Mouse (Mus musculus) kidney, embryonic 16.5 days (tissue): ENCODE measurements around the gene Foxc2. TPM values are rescaled to one million over a fixed set of nuclear protein-coding genes. Genes with fewer than 3 reads are reported as not detected.

ENCODE experiments used
- ATAC-seq: fragments of 200-750 bp; cut with Nextera tagmentation; 2 replicates; pipeline ENCODE4 v1.8.0; 2017; ENCODE audit warnings: moderate TSS enrichment; ENCODE audit not compliant: low FRiP score, low TSS enrichment
- H3K27ac ChIP-seq: fragments of 300-500 bp; sonication (generic); 2 replicates; pipeline ENCODE4 v1.5.1; 2014; ENCODE audit warnings: low read length
- H3K27me3 ChIP-seq: fragments of 300-500 bp; sonication (generic); 2 replicates; pipeline ENCODE4 v1.6.1; 2014; ENCODE audit warnings: low read length, control low read depth, mixed read lengths; ENCODE audit not compliant: insufficient read depth
- H3K36me3 ChIP-seq: fragments of 300-500 bp; sonication (generic); 2 replicates; pipeline ENCODE4 v1.6.1; 2014; ENCODE audit warnings: low read length, control low read depth, mixed read lengths; ENCODE audit not compliant: insufficient read depth
- H3K4me1 ChIP-seq: fragments of 300-500 bp; sonication (generic); 2 replicates; pipeline ENCODE4 v1.6.1; 2014; ENCODE audit warnings: low read length, control low read depth, mixed read lengths; ENCODE audit not compliant: insufficient read depth
- H3K4me2 ChIP-seq: fragments of 300-500 bp; sonication (generic); replicated peaks from 2 replicates; pipeline ENCODE4 v1.6.1; 2014; ENCODE audit warnings: low read depth, low read length
- H3K4me3 ChIP-seq: fragments of 300-500 bp; sonication (generic); 2 replicates; pipeline ENCODE4 v1.5.1; 2014; ENCODE audit warnings: mild to moderate bottlenecking, low read length
- H3K9ac ChIP-seq: fragments of 300-500 bp; sonication (generic); replicated peaks from 2 replicates; pipeline ENCODE4 v1.6.1; 2014; ENCODE audit warnings: low read length
- H3K9me3 ChIP-seq: fragments of 300-500 bp; sonication (generic); 2 replicates; pipeline ENCODE4 v1.6.1; 2016; ENCODE audit warnings: low read length, control low read depth
- WGBS: fragments of 180-500 bp; shearing (Covaris S2); extraction: QIAGEN DNeasy Blood & Tissue Kit; methylation state at CpG from one replicate; pipeline ENCODE4 v1.1.7; 2014; 5-methylcytosine and 5-hydroxymethylcytosine counted together
- polyA plus RNA-seq: library from polyadenylated mRNA; unstranded; fragments of >200 nt; fragmentation: Nextera tagmentation; extraction: Ambion mirVana; gene quantifications from 2 replicates; pipeline ENCODE4 v1.2.1, GENCODE M21; 2015

Gene Foxc2
- polyA plus RNA-seq, 1 experiment from 2014 or later = 27.3 TPM

- WGBS = 2% methylated on average over 7 of the region's 7 CpGs
- no peak overlapping the region for H3K4me2 ChIP-seq
These were observed 36.8 kb upstream of the Foxc2 start for GRCm38 (mm10) chr8:121079201-121079600.

GRCm38 (mm10) chr8:121079944-121080343 lies 36.0 kb upstream of the Foxc2 start:
- Histone ChIP-seq H3K36me3 (no peaks in the 10 kb centered on the region), H3K9me3 (no peaks in the 10 kb centered on the region), H3K4me3 (no peak overlapping the region), H3K27ac (no peak overlapping the region), H3K4me2 (no peak overlapping the region), H3K4me1 (peaks cover 25% of the 10 kb centered on the region), H3K27me3 (peaks cover 99% of the 10 kb centered on the region), H3K9ac (no peak overlapping the region)
- ATAC-seq = no peak
- whole genome bisulfite sequencing = 4% methylated on average over 12 of the region's 12 CpGs

More at GRCm38 (mm10) chr8:121079201-121079600, 36.8 kb upstream of the Foxc2 start:
- no peak overlapping the region for H3K9ac ChIP-seq
- no peaks in the 10 kb centered on the region for H3K36me3 ChIP-seq
- H3K9me3 ChIP-seq = no peaks in the 10 kb centered on the region
- H3K27me3 ChIP-seq = peaks cover 99% of the 10 kb centered on the region
- peaks cover 17% of the 10 kb centered on the region for H3K4me1 ChIP-seq
- no peak for ATAC-seq
- no peak overlapping the region for H3K27ac ChIP-seq
- H3K4me3 ChIP-seq = no peak overlapping the region

GRCm38 (mm10) chr8:121080361-121081090 lies 35.4 kb upstream of the Foxc2 start:
- Histone ChIP-seq H3K27me3 (peaks cover 99% of the 10 kb centered on the region), H3K4me1 (peaks cover 27% of the 10 kb centered on the region), H3K9me3 (no peaks in the 10 kb centered on the region), H3K36me3 (no peaks in the 10 kb centered on the region), H3K4me2 (no peak overlapping the region), H3K4me3 (peak overlapping the region; percentile 14), H3K9ac (no peak overlapping the region), H3K27ac (no peak overlapping the region)
- no peak for ATAC-seq
- under 1% methylated on average over 49 of the region's 49 CpGs for WGBS

GRCm38 (mm10) chr8:121081398-121081797 lies 34.6 kb upstream of the Foxc2 start:
- H3K36me3 ChIP-seq = no peaks in the 10 kb centered on the region
- no peak overlapping the region for H3K4me3 ChIP-seq
- H3K9ac ChIP-seq = no peak overlapping the region
- H3K27me3 ChIP-seq = peaks cover 99% of the 10 kb centered on the region
- H3K4me2 ChIP-seq = no peak overlapping the region
- H3K27ac ChIP-seq = no peak overlapping the region
- no peak for ATAC-seq
- 3% methylated on average over 7 of the region's 7 CpGs for WGBS
- peaks cover 27% of the 10 kb centered on the region for H3K4me1 ChIP-seq
- H3K9me3 ChIP-seq = no peaks in the 10 kb centered on the region

GRCm38 (mm10) chr8:121082218-121083092 lies 33.5 kb upstream of the Foxc2 start:
- Histone ChIP-seq H3K27ac (no peak overlapping the region), H3K27me3 (peaks cover 99% of the 10 kb centered on the region), H3K9ac (no peak overlapping the region), H3K9me3 (no peaks in the 10 kb centered on the region), H3K4me2 (peak overlapping the region; percentile 77), H3K36me3 (no peaks in the 10 kb centered on the region), H3K4me1 (peaks cover 27% of the 10 kb centered on the region), H3K4me3 (peak overlapping the region; percentile 50)
- 2% methylated on average over 57 of the region's 57 CpGs for WGBS
- no peak for ATAC-seq

GRCm38 (mm10) chr8:121083093-121083935 lies 32.7 kb upstream of the Foxc2 start:
- Histone ChIP-seq H3K4me3 (peak overlapping the region; percentile 50), H3K4me1 (peaks cover 27% of the 10 kb centered on the region), H3K27ac (no peak overlapping the region), H3K36me3 (no peaks in the 10 kb centered on the region), H3K27me3 (peaks cover 100% of the 10 kb centered on the region), H3K4me2 (peak overlapping the region; percentile 77), H3K9me3 (no peaks in the 10 kb centered on the region), H3K9ac (peak overlapping the region; percentile 10; the same call in 1 of the 2 replicates)
- under 1% methylated on average over 89 of the region's 89 CpGs for WGBS
- ATAC-seq = peak; percentile 86

GRCm38 (mm10) chr8:121083936-121084209 lies 32.1 kb upstream of the Foxc2 start:
- H3K9ac ChIP-seq = peak overlapping the region; percentile 10; the same call in 1 of the 2 replicates
- peaks cover 100% of the 10 kb centered on the region for H3K27me3 ChIP-seq
- ATAC-seq = peak; percentile 44; the same call in 1 of the 2 replicates
- under 1% methylated on average over 15 of the region's 27 CpGs for WGBS
- peak overlapping the region; percentile 77 for H3K4me2 ChIP-seq
- peak overlapping the region; percentile 50 for H3K4me3 ChIP-seq
- H3K4me1 ChIP-seq = peaks cover 27% of the 10 kb centered on the region
- H3K36me3 ChIP-seq = no peaks in the 10 kb centered on the region
- no peak overlapping the region for H3K27ac ChIP-seq
- H3K9me3 ChIP-seq = no peaks in the 10 kb centered on the region

GRCm38 (mm10) chr8:121084210-121084951 lies 31.6 kb upstream of the Foxc2 start, which contains the start of gene Foxf1:
Gene Foxf1, plus strand, starts transcription at chr8:121084386.
- Histone ChIP-seq H3K4me2 (peak within 1 kb of the TSS; percentile 77), H3K9me3 (no peaks in the 10 kb centered on the region), H3K4me3 (peak within 1 kb of the TSS; percentile 50), H3K27ac (no peak within 1 kb of the TSS), H3K9ac (peak within 1 kb of the TSS; percentile 42), H3K4me1 (peaks cover 30% of the 10 kb centered on the region), H3K27me3 (peaks cover 100% of the 10 kb centered on the region), H3K36me3 (no peaks in the 10 kb centered on the region)
- ATAC-seq = peak; percentile 46
- WGBS = under 1% methylated on average over 58 of the region's 83 CpGs

- peak overlapping the region; percentile 50 for H3K4me3 ChIP-seq
- ATAC-seq = no peak
- 4% methylated on average over 30 of the region's 30 CpGs for WGBS
- H3K9ac ChIP-seq = peak overlapping the region; percentile 42; the same call in 1 of the 2 replicates
- peak overlapping the region; percentile 77 for H3K4me2 ChIP-seq
- peaks cover 32% of the 10 kb centered on the region for H3K4me1 ChIP-seq
- H3K9me3 ChIP-seq = no peaks in the 10 kb centered on the region
- no peak overlapping the region for H3K27ac ChIP-seq
- no peaks in the 10 kb centered on the region for H3K36me3 ChIP-seq
- peaks cover 100% of the 10 kb centered on the region for H3K27me3 ChIP-seq
These were observed 31.0 kb upstream of the Foxc2 start for GRCm38 (mm10) chr8:121085011-121085410.
